Mouse (Mus musculus): Measurements from ENCODE around the gene Ppp2r5c. TPM values are rescaled to one million over a fixed set of nuclear protein-coding genes. Genes with fewer than 3 reads are reported as not detected.

The Ppp2r5c gene
- polyA plus RNA-seq, 1 experiment from 2014 or later, result 55.5 TPM

DNA sequence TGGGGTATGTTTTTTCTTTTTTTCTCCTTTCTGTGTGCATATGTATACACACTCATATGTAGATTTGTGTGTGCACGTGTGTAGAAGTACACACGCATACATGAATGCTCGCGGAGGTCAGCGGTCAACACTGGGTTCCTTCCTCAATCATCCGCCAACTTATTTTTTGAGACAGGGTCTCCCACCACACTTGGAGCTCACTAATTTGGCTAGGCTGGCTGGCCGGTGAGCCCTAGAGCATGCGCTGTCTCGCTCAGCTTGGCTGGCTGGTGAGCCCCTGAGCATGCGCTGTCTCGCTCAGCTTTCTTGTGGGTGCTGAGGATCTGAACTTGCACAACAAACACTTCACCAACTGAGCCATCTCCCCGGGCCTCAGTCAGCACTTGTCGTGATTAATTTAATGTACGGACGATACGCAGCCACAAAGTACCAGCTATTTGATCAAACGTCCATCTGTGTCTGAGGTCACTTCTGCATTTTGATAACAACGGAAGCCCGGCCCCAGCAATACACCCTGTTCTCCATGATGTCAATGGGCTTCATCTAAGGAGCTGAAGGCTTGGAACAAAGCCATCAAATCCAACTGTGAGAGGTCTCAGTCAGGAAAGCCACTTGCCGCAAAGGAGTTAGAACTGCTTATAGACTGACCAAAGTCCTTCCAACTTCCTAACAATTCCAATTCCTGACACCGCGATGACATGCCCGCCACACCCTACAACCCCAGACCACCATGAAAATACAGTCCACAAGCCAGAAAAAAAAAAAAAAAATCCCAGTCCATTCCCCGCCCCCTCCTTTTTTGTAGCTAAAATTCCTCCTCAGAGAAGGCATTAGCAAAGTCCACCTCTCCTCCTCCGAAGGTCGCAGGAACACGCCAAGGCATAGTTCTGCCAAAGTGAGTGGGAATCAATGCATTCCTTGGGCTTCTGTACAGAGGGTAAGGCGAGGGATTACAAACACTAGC is 29.6 kb upstream of the Ppp2r5c start:
- WGBS (ENCODE audit: insufficient replicate concordance), result 44% methylated on average over 28 of the region's 28 CpGs
- Histone ChIP-seq H3K9me3 (ENCODE audit: low read length) (no peaks in the 10 kb centered on the region), H3K4me3 (ENCODE audit: low read depth, low read length) (no peak overlapping the region), H3K27me3 (ENCODE audit: insufficient read depth, low read length) (no peaks in the 10 kb centered on the region), H3K9ac (replicated peaks) (no peak overlapping the region), H3K4me2 (ENCODE audit: low read depth, low read length) (peak overlapping the region; percentile 45), H3K36me3 (replicated peaks; ENCODE audit: insufficient read depth, low read length) (no peaks in the 10 kb centered on the region), H3K4me1 (ENCODE audit: insufficient read depth) (no peaks in the 10 kb centered on the region), H3K27ac (ENCODE audit: low read depth) (no peak overlapping the region)
- TF ChIP-seq EP300 (IDR thresholded peaks at IDR 0.05; ENCODE audit: low read depth), result no peak
- TF ChIP-seq CTCF (IDR thresholded peaks at IDR 0.05; ENCODE audit: low read depth), result no peak
- no peak for ATAC-seq
- peak; percentile 27 for DNase-seq

DNA sequence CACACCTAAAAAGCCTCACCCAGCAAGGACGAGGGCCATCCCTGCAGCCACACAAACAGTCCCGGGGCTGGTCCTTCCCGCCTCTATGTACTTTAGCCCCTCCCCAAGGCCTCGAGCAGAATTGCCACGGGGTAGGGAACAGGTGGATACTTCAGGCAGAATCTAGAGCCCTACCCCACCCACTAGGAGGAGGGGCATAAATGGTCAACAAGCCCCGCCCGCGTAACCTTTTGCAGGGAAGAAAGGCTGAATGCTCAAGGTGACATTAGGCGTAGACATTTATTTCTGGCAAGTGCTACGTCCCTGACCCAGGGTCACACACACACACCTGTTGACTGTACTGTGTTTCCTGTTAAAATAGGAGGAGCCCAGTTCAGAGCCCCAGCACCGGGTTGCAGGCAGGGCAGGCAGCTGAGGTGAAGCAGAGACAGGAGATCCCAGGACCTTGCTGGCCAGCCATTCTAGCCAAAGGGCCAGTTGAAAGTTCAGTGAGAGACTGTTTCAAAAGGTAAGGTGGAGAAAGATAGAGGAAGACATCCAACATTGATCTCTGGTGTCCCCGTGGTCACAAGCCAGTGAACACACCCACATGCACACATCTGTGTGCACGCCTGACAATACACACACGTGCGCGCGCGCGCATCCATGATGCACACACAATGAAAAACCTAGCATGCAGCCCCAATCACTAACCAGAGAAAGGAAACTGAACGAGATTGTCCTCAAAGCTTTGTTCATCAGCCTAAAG is 28.8 kb upstream of the Ppp2r5c start:
- Histone ChIP-seq H3K9ac (replicated peaks) (no peak overlapping the region), H3K27ac (ENCODE audit: low read depth) (no peak overlapping the region), H3K9me3 (ENCODE audit: low read length) (no peaks in the 10 kb centered on the region), H3K4me2 (ENCODE audit: low read depth, low read length) (no peak overlapping the region), H3K27me3 (ENCODE audit: insufficient read depth, low read length) (no peaks in the 10 kb centered on the region), H3K4me1 (ENCODE audit: insufficient read depth) (no peaks in the 10 kb centered on the region), H3K36me3 (replicated peaks; ENCODE audit: insufficient read depth, low read length) (no peaks in the 10 kb centered on the region), H3K4me3 (ENCODE audit: low read depth, low read length) (no peak overlapping the region)
- ATAC-seq (peak; percentile 74), DNase-seq (peak; percentile 49)
- 44% methylated on average over 20 of the region's 20 CpGs for WGBS (ENCODE audit: insufficient replicate concordance)
- no peak for TF ChIP-seq EP300 (IDR thresholded peaks at IDR 0.05; ENCODE audit: low read depth)
- TF ChIP-seq CTCF (IDR thresholded peaks at IDR 0.05; ENCODE audit: low read depth), result no peak

DNA sequence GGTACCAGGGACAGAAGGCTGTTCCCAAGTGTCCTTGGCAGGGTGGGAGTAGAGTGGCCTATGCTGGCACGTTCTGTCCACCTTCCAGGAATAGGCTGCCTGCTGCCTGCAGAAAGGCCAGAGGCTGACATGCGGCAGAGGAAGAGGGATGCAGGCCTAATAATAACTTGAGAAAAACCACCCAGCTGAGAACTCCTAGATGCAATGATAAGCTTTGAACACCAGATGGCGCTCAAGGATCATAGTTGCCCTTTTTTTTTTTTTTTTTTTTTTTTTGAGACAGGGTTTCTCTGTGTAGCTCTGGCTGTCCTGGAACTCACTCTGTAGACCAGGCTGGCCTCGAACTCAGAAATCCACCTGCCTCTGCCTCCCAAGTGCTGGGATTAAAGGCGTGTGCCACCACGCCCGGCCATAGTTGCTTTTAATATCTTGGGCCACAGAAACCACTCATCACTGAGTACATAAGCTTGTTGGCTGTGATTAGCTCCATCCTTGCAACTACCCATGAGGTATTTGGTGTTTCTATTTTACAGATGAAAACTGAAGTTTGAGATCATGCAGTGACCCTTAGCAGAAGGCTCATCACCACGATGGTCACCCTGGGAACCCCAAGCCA is 28.1 kb upstream of the Ppp2r5c start:
- Histone ChIP-seq H3K4me2 (ENCODE audit: low read depth, low read length) (no peak overlapping the region), H3K4me3 (ENCODE audit: low read depth, low read length) (no peak overlapping the region), H3K4me1 (ENCODE audit: insufficient read depth) (no peaks in the 10 kb centered on the region), H3K36me3 (replicated peaks; ENCODE audit: insufficient read depth, low read length) (no peaks in the 10 kb centered on the region), H3K9ac (replicated peaks) (no peak overlapping the region), H3K27me3 (ENCODE audit: insufficient read depth, low read length) (no peaks in the 10 kb centered on the region), H3K9me3 (ENCODE audit: low read length) (no peaks in the 10 kb centered on the region), H3K27ac (ENCODE audit: low read depth) (no peak overlapping the region)
- TF ChIP-seq CTCF (IDR thresholded peaks at IDR 0.05; ENCODE audit: low read depth) (peak; percentile 75), EP300 (IDR thresholded peaks at IDR 0.05; ENCODE audit: low read depth) (no peak)
- peak; percentile 20 for ATAC-seq
- 33% methylated on average over 7 of the region's 8 CpGs for WGBS (ENCODE audit: insufficient replicate concordance)
- DNase-seq, result peak; percentile 41

DNA sequence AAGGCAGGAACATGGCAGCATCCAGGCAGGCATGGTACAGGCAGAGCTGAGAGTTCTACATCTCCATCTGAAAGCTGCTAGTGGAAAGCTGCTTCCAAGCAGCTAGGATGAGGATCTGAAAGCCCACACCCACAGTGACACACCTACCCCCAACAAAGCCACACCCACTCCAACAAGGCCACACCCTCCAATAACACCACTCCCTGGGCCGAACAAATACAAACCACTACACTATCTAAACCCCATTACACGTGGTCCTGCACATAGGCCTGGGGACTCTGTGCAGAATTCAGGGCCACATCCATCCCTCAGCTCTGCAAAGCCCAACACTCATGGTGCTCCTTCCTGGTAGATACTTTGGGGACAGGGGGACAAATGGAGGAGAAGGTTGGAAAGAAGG is 27.0 kb upstream of the Ppp2r5c start:
- Histone ChIP-seq H3K36me3 (replicated peaks; ENCODE audit: insufficient read depth, low read length) (no peaks in the 10 kb centered on the region), H3K4me2 (ENCODE audit: low read depth, low read length) (no peak overlapping the region), H3K27ac (ENCODE audit: low read depth) (no peak overlapping the region), H3K9ac (replicated peaks) (no peak overlapping the region), H3K27me3 (ENCODE audit: insufficient read depth, low read length) (no peaks in the 10 kb centered on the region), H3K9me3 (ENCODE audit: low read length) (no peaks in the 10 kb centered on the region), H3K4me1 (ENCODE audit: insufficient read depth) (no peaks in the 10 kb centered on the region), H3K4me3 (ENCODE audit: low read depth, low read length) (no peak overlapping the region)
- DNase-seq, result no peak
- no peak for TF ChIP-seq EP300 (IDR thresholded peaks at IDR 0.05; ENCODE audit: low read depth)
- TF ChIP-seq CTCF (IDR thresholded peaks at IDR 0.05; ENCODE audit: low read depth), result no peak
- no peak for ATAC-seq
- WGBS (ENCODE audit: insufficient replicate concordance), result 50% methylated on average over 2 of the region's 2 CpGs

DNA sequence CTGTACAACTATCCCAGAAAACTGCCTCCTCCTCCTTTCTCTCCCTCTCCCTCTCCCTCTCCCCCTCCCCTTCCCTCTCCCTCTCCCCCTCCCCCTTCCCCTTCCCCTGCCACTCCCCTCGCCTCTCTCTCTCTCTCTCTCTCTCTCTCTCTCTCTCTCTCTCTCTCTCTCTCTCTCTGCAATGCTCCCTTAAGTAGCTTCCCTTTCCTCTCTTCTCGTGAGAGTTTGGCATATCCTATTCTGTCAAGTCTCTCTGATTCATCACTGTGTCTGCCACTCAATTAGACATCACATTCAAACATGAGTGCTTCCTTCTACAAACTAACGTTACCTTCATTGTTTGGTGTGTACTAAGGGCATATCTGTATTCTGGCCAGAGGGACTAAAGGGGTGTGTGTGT is 25.6 kb upstream of the Ppp2r5c start:
- H3K4me1 ChIP-seq (ENCODE audit: insufficient read depth), result no peaks in the 10 kb centered on the region

More for the DNA sequence above, 25.6 kb upstream of the Ppp2r5c start:
- H3K4me2 ChIP-seq (ENCODE audit: low read depth, low read length), result no peak overlapping the region
- DNase-seq (no peak), ATAC-seq (no peak)
- H3K9ac ChIP-seq (replicated peaks), result no peak overlapping the region
- no peak overlapping the region for H3K4me3 ChIP-seq (ENCODE audit: low read depth, low read length)
- no peak overlapping the region for H3K27ac ChIP-seq (ENCODE audit: low read depth)
- no peaks in the 10 kb centered on the region for H3K36me3 ChIP-seq (replicated peaks; ENCODE audit: insufficient read depth, low read length)
- H3K9me3 ChIP-seq (ENCODE audit: low read length), result no peaks in the 10 kb centered on the region
- no peaks in the 10 kb centered on the region for H3K27me3 ChIP-seq (ENCODE audit: insufficient read depth, low read length)
- WGBS (ENCODE audit: insufficient replicate concordance), result 40% methylated on average over 2 of the region's 3 CpGs
- TF ChIP-seq EP300 (IDR thresholded peaks at IDR 0.05; ENCODE audit: low read depth) (no peak), CTCF (IDR thresholded peaks at IDR 0.05; ENCODE audit: low read depth) (no peak)
